Mouse (Mus musculus) gastrocnemius, postnatal 36 days (tissue): ENCODE results near the gene Pmepa1. TPM values are rescaled to one million over a fixed set of nuclear protein-coding genes. Genes with fewer than 3 reads are reported as not detected.

Source experiments
- DNase-seq, 2 experiments: peaks; one replicate each; pipeline ENCODE4 v3.0.0; 2022
- intact Hi-C: fragments of 180-260 bp; cut with DNase I; formaldehyde crosslinking; loops from one replicate; pipeline ENCODE4 v1.15.1; 2025
- total RNA-seq, 2 experiments: library from RNA; stranded (reverse); gene quantifications; 2 replicates each; pipeline ENCODE4 v1.2.3; 2021

Gene Pmepa1
- total RNA-seq, 2 experiments from 2014 or later = 14.7 to 21.8 TPM

- intact Hi-C loops = no loop called here
- no peak for DNase-seq
These were observed 43.6 kb downstream of the Pmepa1 start for GRCm38 (mm10) chr2:173232766-173233099.

- no peak for DNase-seq
- intact Hi-C loops = no loop called here
These were observed 44.1 kb downstream of the Pmepa1 start for GRCm38 (mm10) chr2:173232065-173232765.

GRCm38 (mm10) chr2:173229578-173230224 lies 46.6 kb downstream of the Pmepa1 start:
- peak; percentile 86 to 89 for DNase-seq
- intact Hi-C loops = loop anchor here (2.0 kb wide), 3 partner anchors 43 to 317 kb away; no protein-coding TSS in a partner anchor

GRCm38 (mm10) chr2:173228567-173228966 lies 47.8 kb downstream of the Pmepa1 start:
- DNase-seq = no peak
- intact Hi-C loops = loop anchor here (2.0 kb wide), 2 partner anchors 42 to 318 kb away; no protein-coding TSS in a partner anchor

GRCm38 (mm10) chr2:173226792-173227191 lies 49.5 kb downstream of the Pmepa1 start:
- no peak for DNase-seq
- intact Hi-C loops = no loop called here

GRCm38 (mm10) chr2:173225906-173226305 lies 50.4 kb downstream of the Pmepa1 start:
- DNase-seq = no peak
- intact Hi-C loops = no loop called here

GRCm38 (mm10) chr2:173224832-173225231 lies 51.5 kb downstream of the Pmepa1 start:
- no peak for DNase-seq
- intact Hi-C loops = no loop called here

GRCm38 (mm10) chr2:173224097-173224496 lies 52.2 kb downstream of the Pmepa1 start:
- intact Hi-C loops = no loop called here

GRCm38 (mm10) chr2:173223496-173223895 lies 52.8 kb downstream of the Pmepa1 start:
- intact Hi-C loops = no loop called here
- DNase-seq = no peak

More at GRCm38 (mm10) chr2:173224097-173224496, 52.2 kb downstream of the Pmepa1 start:
- no peak for DNase-seq

GRCm38 (mm10) chr2:173220754-173221153 lies 55.6 kb downstream of the Pmepa1 start:
- intact Hi-C loops = no loop called here
- peak in 1 of 2 experiments; percentile 6 for DNase-seq

GRCm38 (mm10) chr2:173219256-173219954 lies 56.9 kb downstream of the Pmepa1 start:
- DNase-seq = peak in 1 of 2 experiments; percentile 14
- intact Hi-C loops = no loop called here

- intact Hi-C loops = no loop called here
- peak in 1 of 2 experiments; percentile 12 for DNase-seq
These were observed 57.8 kb downstream of the Pmepa1 start, which contains the start of gene Zbp1 for GRCm38 (mm10) chr2:173218416-173219141. Gene Zbp1 (minus strand): TSS chr2:173218923.

GRCm38 (mm10) chr2:173217763-173218258 lies 58.5 kb downstream of the Pmepa1 start:
- DNase-seq = no peak

GRCm38 (mm10) chr2:173217246-173217645 lies 59.1 kb downstream of the Pmepa1 start:
- DNase-seq = peak in 1 of 2 experiments; percentile 4
- intact Hi-C loops = no loop called here

More at GRCm38 (mm10) chr2:173217763-173218258, 58.5 kb downstream of the Pmepa1 start:
- intact Hi-C loops = no loop called here

GRCm38 (mm10) chr2:173216840-173217239 lies 59.5 kb downstream of the Pmepa1 start:
- DNase-seq = peak in 1 of 2 experiments; percentile 8
- intact Hi-C loops = no loop called here

- intact Hi-C loops = no loop called here
- DNase-seq = no peak
These were observed 64.1 kb downstream of the Pmepa1 start for GRCm38 (mm10) chr2:173212227-173212626.

- DNase-seq = no peak
- intact Hi-C loops = no loop called here
These were observed 67.1 kb downstream of the Pmepa1 start for GRCm38 (mm10) chr2:173209091-173209815.

- no peak for DNase-seq
- intact Hi-C loops = no loop called here
These were observed 69.3 kb downstream of the Pmepa1 start for GRCm38 (mm10) chr2:173207051-173207450.

GRCm38 (mm10) chr2:173205563-173206099 lies 70.7 kb downstream of the Pmepa1 start:
- no peak for DNase-seq
- intact Hi-C loops = no loop called here
